Mouse (Mus musculus) heart, postnatal 0 days (tissue): ENCODE results near the gene Slamf1.

Source experiments
- CTCF ChIP-seq: IDR thresholded peaks from 2 replicates; pipeline ENCODE4 v1.5.1; 2016; ENCODE audit warnings: antibody characterized with exemption, control low read depth, low read depth
- EP300 ChIP-seq: IDR thresholded peaks from 2 replicates; pipeline ENCODE4 v1.6.1; 2016; ENCODE audit warnings: antibody characterized with exemption, low read depth

GRCm38 (mm10) chr1:171770996-171771395, 4.1 kb downstream of the Slamf1 start:
- TF ChIP-seq CTCF (no peak), EP300 (no peak)
